Mouse (Mus musculus): ENCODE data around the gene Rasgrp4.

- TF ChIP-seq CTCF (IDR thresholded peaks at IDR 0.05; ENCODE audit: borderline replicate concordance, insufficient read depth, low read depth, low read length), result no peak
- no peak for TF ChIP-seq POLR2A (IDR thresholded peaks at IDR 0.05; ENCODE audit: borderline replicate concordance, insufficient read depth, low read length)
Measured at GRCm38 (mm10) chr7:29101286-29102017, 33.2 kb upstream of the Rasgrp4 start.

Measured in cerebellum, adult 2 months (tissue).